Mouse (Mus musculus): ENCODE results near the gene Dstn.

Gene Dstn

DNA sequence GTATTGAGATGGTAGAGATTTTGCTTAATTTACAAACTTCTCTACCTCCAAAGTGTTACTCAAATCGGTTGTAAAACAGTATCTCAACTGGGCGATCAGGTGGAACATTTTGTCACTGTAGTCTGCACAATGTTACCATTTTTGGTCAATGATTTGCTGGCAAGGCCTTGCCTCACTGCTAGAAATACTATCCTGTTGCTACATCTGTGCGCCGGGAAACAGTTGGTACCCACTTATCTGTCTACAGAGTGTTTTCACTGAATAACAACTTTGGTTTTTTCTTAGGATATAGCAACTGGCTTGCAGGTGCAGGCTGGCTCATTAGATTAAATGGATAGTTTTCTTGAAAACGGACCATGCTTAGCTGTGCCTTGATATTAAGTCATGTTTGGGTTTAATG, 1.1 kb downstream of the Dstn start:
- DNase-seq: peak; percentile 32

DNA sequence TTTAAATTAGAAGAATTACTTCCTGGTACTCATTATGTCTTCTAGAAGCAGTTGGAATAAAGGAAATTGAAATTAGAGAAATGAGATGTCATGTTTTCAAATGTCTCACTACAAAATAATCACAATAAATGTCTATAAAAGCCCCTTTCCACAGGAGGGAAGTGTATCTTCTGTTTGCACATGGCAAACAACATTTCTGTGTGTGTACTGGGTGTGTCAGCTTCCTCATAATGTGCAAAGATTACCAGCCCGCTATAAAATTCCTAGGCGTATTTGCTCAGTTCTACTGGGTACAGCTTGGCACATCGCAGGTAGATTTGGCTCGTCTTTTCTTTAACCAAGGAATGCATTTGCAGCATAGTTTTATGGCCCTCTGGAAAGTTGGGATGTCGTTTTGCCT, 2.5 kb downstream of the Dstn start:
- no peak for DNase-seq

DNA sequence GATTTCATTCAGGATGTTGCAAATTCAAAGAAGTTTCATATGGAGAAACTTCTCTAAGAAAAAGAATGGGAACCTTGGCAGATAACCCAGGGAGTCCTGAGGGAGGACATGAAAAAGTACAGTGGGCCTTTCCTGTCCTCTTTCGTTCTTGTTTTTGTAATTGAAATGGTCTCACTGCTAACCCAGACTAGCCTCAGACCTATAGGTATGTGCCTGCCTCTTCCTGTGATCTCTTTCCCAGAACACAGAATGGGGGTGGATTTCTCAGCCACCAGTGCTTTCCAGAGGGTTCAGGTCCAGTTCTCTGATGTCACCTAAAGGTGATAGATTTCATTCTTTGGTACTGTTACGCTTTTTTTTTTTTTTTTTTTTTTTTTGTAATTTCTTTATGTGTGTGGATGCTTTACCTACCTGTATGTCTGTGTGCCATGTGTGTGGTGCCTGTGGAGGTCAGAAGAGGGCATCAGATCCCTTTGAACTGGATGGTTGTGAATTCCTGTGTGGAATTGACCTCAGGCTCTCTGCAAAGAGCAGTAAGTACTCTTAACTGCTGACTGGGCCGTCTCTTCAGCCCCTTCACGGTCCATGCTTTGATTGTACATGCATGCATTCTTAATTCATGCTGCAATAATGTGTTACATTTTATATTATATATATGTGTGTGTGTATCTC, 3.8 kb downstream of the Dstn start:
- no peak for DNase-seq

DNA sequence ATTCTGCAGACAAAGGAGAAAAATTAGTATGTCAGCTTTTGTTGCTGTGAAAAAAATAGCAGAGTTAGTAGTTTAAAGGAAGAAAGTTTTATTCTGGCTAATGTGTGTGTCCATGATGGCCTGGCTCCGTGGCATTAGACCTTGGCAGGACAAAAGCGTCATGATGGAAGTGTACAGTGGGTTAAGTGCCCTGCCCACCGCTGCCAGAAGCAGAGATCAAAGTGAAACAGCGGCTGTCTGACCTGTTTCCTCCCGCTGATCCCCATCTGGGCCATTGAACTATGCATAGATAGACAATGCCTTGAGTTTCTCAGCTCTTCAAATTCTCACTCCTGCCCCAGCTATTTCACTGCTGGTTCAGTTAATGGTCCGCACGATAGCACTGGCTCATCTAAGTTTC, 9.0 kb downstream of the Dstn start:
- no peak for DNase-seq

DNA sequence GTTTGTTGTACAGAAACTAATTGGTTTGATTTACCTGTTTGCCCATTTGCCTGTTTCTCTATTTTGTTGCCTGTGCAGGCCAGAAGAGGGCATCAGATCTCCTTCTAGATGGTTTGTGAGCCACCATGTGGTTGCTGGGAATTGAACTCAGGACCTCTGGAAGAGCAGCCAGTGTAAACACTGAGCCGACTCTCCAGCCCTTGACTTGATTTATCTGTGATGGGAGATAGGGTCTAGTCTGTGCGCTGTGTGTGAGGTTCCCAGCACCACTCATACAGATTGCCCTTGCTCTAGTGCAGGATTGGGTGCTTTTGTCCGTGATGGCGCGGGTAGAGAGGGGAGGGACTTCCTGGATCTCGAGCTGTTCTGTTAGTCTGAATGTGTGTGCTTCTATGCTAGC, 10.7 kb downstream of the Dstn start:
- no peak for DNase-seq

DNA sequence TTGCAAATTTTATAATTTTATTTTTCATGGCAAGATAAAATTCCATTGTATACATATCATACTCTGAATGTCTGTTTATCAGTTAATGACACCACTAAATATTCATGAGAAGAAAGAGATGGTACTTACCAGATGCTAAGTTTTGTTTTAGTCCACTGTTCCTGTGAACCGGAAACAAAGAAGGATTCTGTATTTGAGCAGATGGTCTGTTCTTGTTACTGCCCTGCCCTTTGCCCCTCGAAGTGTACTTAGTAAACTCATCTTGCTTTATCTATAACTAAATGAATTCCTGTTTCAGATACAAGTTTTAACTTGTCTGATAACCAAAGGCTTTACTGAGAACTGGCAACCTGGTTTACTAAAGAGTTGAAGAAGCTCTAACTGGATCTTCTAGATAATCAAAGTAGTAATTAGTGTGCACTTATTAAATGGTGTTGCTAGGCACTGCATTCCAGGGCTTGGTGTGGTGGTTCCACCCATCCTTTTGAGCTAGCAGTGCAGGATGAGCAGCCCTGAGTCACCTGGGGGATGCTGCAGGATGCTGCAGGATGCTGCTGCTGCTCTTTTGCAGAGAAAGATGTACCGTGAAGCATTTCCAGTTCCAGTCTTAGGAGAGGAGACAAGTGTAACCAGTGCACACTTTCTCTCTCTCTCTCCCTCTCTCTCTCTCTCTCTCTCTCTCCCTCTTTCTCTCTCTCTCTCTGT, 14.6 kb downstream of the Dstn start:
- DNase-seq: no peak

DNA sequence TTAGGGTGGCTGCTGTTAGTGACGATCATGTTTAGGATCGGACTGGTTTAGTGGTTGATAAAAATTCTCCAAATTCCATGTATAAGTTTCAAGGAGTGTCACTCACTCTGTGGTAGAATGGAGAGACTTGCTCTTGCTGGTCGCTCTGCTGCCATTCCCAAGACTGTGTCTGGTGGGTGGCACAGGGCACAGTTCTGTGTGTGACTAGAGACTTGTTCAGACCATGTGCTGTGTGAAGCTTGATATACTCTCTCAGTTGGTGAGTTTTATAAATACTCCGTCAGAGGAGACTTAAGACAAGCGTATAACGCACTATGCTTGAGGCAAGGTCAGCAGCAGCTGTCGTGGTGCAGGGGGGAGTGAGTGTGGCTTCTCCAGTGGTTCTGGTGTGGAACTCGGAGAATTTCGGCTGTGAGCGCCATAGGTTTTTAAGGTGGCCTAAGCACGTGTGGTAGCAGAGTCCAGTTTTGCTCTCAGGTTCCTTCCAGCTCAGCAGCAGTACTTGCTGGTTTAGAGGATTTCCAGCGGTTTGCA, 17.3 kb downstream of the Dstn start:
- DNase-seq: no peak

DNA sequence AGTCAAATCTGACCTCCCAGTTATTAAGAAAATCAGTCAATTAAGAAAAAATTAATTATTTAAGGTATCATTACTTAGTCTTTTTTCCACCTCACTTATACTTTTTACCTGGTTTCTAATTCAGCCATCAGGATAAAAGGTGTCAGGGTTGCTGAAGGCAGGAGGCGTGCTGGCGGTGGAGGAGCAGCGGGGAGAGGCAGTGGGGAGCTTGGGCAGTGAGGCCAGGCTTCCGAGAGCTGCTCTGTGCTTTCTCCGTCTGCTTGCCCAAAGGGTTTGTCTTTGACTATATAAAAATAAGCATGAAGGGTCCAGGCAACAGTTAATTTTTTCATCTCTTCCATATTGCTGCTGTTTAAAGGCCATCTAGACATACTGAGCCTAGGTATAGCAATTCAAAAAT, 18.4 kb downstream of the Dstn start:
- no peak for DNase-seq

DNA sequence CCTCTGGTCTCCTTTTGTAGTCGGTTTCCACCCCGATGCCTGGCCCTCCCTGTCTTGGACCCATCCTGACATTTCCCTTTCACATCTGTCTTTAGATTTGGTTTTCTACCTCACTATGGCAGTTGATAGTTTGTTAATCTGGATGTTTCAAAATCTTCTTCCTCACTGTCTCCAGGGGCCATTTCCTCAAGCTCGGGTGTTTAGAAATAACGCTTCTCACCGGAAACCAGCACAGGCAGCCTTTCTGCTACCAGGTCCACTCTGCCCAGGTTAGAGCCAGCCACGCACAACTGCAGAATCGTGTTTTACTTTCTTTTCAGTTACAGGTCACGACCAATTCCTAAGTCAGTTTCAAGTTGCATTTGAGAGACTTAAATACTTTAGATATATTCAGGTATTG, 19.3 kb downstream of the Dstn start:
- no peak for DNase-seq

DNA sequence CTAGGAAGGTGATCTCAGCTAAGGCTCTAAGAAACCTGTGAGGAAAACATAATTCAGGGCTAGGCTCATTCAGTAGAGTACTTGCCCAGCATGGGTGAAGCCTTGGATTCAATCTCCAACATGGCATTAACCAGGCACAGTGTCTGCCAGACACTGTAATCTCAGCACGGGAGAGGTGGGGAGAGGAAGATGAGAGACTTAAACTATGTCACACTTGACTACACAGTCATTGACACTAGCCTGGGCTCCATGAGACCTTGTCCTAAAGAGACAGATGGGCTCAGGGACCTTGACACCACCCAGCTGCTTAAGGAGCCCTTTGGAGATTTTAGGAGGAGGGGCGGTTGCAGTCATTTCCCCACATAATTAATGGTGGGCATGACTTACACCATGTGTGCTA, 22.7 kb downstream of the Dstn start:
- no peak for DNase-seq

DNA sequence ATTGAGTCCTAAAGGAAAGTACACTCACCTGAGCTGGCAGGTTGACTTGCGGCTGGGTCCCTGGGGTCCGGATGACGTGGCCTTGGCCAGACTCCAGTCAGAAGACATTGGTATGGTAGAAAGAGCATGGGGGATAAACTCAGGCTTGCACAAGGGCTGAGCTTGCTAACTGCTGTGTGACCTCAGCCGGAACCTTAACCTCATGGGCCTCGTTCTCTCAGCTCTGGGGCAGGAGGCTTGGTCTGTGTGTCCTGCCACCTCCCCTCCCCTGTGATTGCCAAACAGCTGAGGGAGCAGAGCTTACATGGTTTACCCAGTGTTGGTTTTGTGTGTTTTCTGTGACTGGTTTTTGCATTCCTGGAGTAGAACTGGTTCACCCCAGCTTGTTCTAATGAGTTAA, 25.3 kb downstream of the Dstn start:
- no peak for DNase-seq

DNA sequence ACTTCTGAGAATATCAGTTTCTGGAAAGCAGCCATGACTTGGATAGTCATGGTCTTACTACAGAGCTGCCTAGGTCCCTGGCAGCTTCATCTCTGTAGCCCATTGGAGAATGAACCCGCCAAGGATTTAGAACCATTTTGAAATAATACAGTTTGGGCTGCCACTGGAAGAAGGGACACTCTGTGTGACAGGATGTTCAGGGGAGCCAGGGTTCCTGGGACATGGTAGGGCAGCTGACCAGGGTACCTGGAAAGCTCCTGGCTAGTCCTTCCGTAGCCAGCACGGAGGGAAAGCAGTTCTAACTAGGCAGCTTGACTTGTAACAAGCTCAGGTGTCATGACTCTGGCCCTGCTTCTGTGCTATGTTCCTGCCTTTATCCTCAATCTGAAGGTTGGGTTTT, 29.7 kb downstream of the Dstn start:
- no peak for DNase-seq

DNA sequence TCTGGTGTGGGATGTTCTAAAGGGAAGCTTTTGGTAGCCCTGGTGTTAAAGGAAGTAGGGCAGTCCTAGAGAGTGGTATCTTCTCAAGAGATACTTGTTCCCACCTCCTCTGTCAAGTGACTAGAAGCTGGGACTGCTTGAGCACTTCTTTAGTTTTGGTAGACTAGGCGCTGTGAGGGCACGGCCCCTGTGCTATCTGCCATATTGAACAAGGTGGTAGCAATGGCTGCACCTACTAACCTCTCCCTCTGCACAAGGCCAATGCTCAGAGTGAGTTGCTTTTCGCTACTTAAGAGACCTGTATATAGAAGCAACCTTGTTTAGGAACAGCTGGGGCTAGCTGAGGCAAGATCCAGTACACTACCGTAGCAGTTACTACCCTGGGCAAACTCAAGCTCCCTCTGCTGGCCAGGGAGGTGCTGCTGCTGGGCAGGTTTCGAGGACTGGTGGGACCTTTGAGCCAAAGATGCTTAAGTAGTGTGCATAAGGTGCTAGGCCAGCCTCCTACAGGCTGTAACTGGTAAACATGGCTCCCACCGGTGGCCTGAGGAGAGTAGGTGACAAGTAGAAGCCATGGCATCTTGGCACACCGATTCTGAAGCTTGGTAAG, 30.5 kb downstream of the Dstn start:
- peak; percentile 57 for DNase-seq

DNA sequence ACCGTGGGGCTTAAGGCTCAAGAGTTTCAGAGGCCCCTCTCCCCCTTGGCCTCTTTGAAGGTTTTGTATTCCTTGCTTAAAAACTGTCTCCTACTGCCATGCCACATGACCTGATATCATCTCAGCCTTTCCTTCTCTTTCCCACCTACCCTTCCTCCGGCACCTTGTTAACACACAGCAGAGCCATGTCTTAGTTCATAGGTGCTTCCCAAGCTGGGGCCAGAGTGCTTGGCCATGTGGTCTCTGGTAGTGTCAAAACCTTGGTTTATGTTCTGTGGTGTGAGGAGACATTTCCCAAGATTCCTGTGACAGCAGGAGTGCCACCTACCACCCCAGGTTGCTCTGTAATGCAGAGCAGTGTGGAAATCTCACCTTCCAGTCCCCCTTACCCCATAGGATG, 31.3 kb downstream of the Dstn start:
- DNase-seq: no peak

DNA sequence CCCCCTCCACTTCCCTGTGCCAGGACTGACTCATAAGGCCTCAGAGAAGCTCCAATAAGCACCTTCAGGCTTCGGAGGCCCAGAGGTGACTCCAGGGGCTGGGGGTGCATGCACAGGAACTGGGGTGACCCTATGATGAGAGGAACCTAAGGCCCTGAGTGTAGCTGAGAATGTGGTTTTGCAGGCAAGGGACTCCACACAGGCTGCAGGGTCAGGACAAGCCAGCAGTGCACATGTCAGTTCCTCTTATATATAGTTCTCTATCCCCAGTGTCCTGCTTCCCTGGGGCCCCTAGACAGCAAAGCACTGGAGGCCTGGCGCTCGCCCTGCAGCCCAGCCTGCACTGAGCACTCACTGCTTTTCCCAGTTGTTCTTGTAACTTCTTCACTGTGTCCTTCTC, 32.9 kb downstream of the Dstn start:
- no peak for DNase-seq

DNA sequence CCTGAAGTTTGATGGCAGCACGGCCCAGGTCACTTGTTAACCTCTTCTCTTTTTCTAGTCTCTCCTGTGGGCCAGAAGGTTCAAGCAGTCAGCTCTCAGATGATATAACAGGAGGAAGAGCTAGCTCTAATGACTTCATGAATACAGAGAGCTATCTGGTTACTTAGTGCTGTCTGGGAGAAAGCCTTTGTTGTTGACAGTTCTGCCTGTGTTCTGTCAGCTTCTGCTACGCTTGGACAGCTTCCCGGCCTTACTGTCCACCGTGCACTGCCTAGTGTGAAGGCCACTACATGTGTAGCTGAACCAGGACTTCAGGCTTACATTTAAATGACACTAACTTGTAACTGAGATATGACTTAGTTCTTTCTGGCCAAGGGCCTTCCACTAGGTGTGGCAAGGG, 33.3 kb downstream of the Dstn start:
- DNase-seq: no peak

DNA sequence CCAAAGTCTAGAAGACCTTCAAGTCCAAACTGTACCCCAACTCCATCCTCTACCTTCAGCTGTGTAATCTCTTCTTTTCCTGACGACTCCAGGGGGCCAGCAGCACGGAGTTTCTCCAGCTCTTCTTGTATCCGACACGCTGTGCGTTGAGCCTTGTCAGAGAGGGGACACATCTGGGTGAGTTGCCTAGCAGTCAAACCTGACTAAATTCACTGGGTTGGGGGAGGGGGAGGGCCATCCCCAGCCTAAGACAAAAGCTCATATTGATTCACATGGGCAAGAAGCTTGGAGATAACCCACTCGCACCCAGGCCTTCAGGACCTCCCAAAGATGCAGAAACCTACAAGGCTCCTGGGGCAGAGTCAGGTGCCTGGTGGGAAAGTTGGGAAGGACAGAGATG, 34.1 kb downstream of the Dstn start:
- DNase-seq: no peak

DNA sequence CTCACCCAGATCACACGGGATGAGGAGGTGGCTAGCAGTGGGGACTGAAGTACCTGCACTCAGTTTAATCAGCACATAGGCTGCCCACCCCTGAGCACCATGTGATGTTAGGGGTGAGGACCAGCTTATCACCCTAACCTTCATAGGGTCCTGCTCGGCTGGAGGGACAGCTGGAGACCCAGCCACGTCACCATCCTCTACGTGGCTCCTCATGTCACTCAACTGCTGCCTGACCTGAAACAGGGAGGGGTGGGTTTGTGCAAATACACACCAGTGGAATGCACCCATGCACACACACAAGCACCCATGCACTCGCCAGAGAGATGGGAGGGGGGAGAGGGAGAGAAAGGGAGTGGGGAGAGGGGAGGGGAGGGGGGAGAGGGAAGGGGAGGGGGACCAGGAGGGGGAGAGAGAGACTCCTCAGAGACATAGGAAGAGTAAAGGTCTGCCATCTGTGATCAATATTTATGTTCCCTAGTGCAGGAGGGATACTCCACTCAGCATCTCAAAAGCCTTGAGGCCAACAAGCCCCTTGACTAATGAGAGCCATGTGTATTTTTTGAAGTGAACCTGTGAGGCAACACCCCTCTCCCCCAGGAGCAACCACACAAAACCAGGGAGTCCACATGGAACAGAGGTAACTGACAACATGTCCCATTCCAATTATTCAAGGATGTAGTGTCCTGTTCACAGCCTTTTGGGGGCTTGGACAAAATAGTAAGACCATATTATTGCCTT, 35.3 kb downstream of the Dstn start:
- no peak for DNase-seq

DNA sequence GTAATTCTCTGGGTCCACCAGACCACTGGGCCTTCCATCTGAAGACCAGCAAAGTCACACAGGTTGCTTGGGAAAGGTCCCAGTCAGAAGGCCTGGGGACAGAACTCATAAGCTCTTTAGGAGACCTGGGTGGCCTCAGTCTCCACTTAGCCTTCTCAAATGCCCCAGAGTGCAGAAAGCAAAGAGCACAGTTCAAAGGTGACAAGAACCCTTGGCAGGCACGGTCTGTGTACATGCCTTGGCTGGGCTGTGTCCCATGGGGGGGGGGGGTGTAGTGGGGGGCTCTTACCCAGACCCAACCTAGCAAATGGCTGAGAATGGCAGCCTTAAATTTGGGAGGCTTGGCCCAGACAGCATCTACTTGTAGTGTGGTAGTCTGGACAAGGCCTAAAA, 35.9 kb downstream of the Dstn start:
- DNase-seq: no peak

DNA sequence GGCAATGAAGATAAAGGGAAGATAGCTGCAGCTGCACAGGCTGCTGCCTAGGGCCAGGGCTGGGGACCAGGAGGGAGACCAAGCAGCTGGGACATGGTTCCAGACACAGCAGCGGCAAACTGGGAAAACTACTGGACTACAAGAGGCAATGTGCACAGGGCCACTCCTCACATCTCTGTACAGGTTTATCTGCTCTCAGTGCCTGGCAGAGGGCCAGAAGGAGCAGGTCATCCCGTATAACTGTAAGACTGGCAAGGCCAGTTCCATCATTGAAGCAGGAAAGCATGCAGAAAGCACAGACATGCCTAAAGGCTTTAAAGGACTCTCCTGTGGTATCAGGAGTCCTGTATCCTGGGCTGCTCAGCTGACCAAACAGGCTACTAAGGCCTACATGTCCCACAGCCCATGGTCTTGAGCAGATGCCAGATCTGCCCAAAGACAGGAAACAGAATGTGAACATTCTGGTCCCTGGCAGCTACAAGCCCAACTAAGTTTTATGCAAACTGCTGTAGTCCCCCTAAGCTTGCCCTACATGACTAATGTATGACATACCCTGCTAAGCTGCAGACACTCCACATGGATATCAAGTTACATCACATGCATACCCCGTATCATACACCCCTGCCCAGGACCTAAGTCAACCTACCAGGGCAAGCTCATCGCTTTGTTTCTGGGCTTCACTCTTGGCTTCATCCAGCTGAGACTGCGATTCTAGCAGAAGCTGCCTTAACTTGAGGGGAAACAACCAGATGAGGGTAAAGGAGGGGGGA, 36.6 kb downstream of the Dstn start:
- DNase-seq: peak; percentile 16

DNA sequence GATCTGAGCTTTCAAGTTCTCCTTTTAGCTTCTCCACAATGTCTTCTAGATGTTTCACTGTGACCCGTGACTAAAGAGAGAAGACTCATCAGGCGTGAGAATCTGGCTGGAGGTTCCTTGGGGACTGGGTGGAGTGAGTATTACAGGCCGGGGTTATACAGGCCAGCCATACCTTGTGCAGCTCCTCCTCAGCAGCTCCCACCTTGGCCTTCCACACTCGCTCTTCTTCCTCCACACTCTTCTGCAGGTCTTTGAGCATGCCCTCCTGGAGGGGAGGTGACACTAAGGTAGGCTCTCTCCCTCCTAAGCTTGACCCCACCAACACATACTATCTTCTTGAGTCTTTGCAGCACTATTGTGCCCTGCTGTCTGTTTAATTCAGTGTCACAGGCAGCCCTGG, 38.8 kb downstream of the Dstn start:
- DNase-seq: no peak

DNA sequence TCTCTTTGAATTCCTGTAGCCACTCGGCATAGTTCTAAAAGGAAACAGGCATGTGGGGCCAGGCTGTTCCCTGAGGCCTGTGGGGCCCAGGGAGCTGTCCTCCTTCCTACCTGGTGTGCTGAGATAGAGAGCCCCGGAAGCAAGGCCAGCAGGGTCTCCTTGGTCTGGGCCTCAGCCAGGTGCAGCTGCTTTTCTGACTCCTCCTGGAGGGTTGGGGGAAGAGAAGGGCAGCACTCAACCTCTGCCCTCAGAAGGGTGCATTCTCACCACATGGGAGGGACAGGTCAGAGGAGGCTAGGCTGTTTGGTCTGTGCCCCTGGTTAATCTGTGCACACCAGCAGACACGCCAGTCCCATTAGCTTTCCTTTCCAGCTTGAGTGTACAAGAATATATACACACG, 39.9 kb downstream of the Dstn start:
- DNase-seq: no peak

DNA sequence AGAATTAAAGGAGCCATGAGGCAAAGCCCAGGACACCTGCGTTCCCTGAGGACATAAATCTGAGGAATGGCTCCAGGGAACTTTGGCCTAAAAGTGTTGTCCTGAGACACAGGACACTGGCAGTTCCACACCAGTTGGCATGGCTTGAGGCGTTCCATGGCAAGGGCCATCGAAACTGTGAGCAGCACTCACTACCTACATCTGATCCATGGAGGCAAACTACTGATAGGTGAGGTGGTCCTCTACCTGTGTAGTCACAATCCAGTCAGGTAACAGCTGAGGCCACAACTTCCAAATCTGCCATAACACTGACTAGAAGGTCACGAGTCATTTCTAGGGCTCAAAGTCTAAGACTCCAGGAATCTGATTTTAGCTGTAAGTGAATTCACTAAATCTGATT, 40.6 kb downstream of the Dstn start:
- no peak for DNase-seq

Measured in lung, postnatal 14 days (tissue).